Mouse (Mus musculus): Measurements from ENCODE around the gene Sun2.

- TF ChIP-seq CTCF (IDR thresholded peaks at IDR 0.05; ENCODE audit: extremely low read depth, insufficient read depth, insufficient read length, insufficient replicate concordance) (no peak), POLR2A (IDR thresholded peaks at IDR 0.05; ENCODE audit: low read depth, low read length) (no peak)
These were observed 59.2 kb downstream of the Sun2 start for GRCm38 (mm10) chr15:79683146-79683545.
